Mouse (Mus musculus): ENCODE data around the gene Ghdc.

The Ghdc gene

GRCm38 (mm10) chr11:100741348-100741747 is 29.4 kb downstream of the Ghdc start:
- peak; percentile 51 for DNase-seq

- peak; percentile 61 for DNase-seq
Observed at GRCm38 (mm10) chr11:100738749-100739148, 32.0 kb downstream of the Ghdc start.

- DNase-seq: peak; percentile 100
Observed at GRCm38 (mm10) chr11:100738066-100738604, 32.6 kb downstream of the Ghdc start, which contains the start of gene Rab5c. Rab5c (minus strand) TSS chr11:100738215.

- peak; percentile 45 for DNase-seq
Observed at GRCm38 (mm10) chr11:100737105-100737733, 33.5 kb downstream of the Ghdc start.

DNA sequence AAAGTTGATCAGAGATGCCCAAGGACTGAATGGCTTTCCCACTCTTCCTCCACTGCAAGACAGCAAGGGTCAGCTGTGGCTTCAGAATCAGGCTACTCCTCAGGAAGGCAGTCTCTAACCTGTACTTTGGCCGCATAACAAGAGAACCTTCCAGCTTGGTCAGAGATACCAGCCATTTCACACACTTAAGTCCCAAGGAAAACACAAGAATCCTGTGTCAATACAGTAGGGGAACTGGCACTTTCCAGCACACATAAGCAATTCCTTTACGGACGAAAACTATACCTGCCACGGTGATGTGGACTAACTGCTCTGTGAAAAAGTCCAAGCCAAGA is 34.0 kb downstream of the Ghdc start:
- DNase-seq: no peak

GRCm38 (mm10) chr11:100735954-100736745 is 34.6 kb downstream of the Ghdc start:
- DNase-seq: no peak

- DNase-seq: no peak
Observed at GRCm38 (mm10) chr11:100735134-100735865, 35.5 kb downstream of the Ghdc start.

DNA sequence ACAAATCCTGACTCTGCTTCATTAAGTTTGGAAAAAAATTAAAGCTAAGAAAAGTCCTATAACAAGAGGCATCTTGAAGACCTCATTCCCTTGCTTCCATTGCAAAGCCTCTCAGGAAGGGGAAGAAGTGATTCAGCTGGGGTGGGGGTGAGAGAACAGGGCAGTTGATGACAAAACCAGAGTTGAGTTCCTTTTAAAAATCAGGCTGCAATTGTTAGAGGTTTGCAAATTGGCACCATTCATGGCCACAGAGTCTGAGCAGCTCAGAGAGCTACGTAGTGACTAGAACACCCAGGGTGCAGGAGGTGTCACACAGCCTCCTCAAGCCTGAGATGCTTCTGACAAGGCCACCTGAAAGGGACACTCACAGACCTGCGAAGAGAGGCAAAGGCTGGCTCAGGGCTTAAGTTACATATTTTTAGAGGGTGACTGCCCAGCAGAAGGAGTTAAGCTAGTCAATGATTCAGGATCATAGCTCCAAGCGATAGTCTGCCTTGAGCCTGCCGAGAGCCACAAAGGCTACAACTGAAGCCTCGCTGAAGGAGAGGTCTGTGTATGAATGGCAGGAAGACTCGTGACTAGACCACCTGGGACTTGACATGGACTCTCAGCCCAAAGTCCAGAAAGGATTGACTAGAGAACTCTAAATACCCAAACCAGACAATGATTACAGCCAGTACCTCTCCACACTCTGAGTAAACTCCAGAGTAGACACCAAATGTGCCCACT is 40.1 kb downstream of the Ghdc start:
- DNase-seq: no peak

DNA sequence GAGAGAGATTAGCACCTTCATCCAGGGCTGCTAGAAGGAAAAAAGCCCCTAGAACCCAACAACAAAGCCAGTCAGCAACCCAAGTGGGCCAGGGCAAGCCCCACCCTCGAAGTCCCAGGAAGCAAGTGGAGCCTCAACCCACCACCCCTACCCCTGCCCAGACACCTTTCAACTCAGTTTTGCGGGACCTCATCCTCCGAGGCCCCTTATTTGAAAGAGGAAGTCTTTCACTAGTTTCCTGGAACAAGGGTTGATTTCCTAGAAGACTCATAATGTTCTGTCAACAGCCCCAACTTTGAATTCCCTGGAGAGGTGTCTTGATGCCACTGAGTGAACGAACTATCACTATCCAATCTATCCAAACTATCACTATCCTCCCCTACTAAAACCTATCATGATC is 40.8 kb downstream of the Ghdc start:
- DNase-seq: no peak

GRCm38 (mm10) chr11:100728601-100729000 is 42.2 kb downstream of the Ghdc start:
- DNase-seq: no peak

DNA sequence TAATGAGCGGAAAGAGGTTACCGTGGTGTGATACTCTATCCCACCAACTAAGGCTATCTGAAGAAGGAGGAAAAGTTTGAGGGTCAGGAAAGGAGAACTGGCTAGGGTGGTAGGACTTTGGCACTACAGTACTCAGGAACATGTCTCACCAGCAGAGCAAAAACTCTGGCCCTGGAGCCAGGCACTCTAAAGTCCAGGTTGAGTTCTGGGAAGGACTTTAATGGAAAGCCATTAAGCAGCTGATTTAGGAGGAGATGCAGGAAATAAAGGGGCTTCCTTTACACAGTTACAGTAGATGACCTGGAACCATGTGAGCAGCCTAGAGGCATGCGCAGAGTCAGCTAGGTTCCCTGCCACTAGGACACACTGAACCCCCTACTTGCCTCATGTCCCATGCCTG is 43.6 kb downstream of the Ghdc start:
- DNase-seq: no peak

- no peak for DNase-seq
Observed at GRCm38 (mm10) chr11:100724919-100725512, 45.7 kb downstream of the Ghdc start.

DNA sequence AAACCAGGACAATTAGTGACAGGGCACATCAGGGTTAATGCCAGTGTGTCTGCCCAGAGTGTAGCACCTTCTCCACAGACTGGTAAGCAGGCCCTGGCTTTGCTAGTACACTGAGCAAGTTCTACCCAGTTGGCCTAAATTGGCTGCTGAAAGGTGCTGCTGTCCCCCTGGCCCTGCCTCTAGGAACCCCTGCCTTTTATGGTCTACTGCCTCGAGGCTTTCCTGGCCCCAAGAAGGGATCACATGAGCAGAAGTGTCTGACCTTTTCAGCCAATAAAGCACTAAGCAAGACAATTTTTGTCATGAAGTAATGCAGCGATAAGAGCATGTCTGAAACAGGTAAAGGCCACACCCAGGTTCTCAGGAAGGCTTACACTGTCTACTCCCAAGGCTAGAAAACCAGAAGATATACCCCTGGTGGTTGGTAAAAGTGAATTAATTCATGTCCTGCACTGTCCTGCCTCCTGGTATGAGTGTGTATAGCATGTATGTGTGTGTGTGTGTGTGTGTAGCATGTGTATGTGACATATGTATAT is 48.2 kb downstream of the Ghdc start:
- no peak for DNase-seq

- DNase-seq: no peak
Observed at GRCm38 (mm10) chr11:100721776-100722492, 48.8 kb downstream of the Ghdc start.

- no peak for DNase-seq
Observed at GRCm38 (mm10) chr11:100721254-100721653, 49.5 kb downstream of the Ghdc start.

DNA sequence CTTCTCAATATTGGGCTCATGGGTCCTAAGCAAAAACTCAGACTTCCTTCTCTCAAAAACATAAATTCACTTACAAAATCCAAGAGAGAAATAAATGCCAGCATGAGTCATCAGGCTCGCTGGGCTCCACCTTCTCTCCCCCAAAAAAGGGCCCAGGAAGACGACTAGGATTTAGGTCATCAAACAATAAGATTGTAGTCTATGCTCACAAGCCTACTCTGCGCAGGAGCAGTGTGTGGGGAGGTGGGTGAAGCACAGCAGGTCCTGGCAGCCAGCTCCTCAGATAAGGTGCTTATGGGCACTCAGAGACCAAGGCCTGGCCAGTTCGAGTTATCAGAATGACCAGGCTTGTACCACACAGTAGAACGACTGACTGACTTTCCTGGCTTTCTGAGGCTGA is 50.4 kb downstream of the Ghdc start:
- DNase-seq: no peak

GRCm38 (mm10) chr11:100719893-100720292 is 50.9 kb downstream of the Ghdc start:
- DNase-seq: no peak

DNA sequence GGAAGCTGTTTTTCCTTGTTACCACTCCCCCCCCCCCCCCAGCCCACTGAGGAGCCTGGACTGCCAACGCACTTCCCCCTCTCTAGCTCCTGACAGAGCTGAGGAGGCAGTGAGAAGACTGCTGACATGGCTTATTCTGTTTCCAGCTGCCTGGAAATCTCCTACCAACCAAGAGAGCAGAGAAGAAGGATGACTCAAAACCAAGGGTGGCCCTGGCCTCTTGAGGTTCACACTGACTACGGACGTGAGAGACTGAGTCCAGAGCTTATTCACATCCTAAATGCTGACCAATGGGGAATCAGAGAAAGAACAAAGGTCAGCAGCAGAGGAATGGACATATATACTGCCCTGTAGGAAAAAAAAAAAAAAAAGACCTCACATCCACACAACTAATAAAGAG is 51.4 kb downstream of the Ghdc start:
- no peak for DNase-seq

DNA sequence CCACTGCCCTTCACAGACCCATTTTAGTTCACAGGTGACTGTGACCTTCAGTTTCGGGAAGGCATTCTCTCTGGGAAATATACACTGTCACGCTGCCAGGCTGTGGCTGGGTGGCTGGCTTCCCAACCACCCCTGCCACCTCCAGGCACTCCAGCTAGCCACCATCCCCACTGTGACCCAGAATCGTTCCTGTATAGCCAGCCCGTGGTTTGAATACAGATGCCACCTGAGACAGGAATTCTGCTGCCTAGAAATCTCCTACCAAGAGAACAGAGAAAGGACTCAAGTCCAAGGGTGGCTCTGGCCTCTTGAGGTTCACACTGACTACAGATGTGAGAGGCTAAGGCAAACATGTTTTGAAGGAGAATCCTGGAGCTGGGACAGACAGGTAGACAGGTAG is 51.9 kb downstream of the Ghdc start:
- DNase-seq: no peak

GRCm38 (mm10) chr11:100718462-100718861 is 52.3 kb downstream of the Ghdc start:
- DNase-seq: no peak

- no peak for DNase-seq
Observed at GRCm38 (mm10) chr11:100716649-100717048, 54.1 kb downstream of the Ghdc start.
